Mouse (Mus musculus): ENCODE measurements around the gene Hacl1. TPM values are rescaled to one million over a fixed set of nuclear protein-coding genes. Genes with fewer than 3 reads are reported as not detected.

Gene Hacl1
- polyA plus RNA-seq, 1 experiment from 2014 or later: 12.3 TPM

DNA sequence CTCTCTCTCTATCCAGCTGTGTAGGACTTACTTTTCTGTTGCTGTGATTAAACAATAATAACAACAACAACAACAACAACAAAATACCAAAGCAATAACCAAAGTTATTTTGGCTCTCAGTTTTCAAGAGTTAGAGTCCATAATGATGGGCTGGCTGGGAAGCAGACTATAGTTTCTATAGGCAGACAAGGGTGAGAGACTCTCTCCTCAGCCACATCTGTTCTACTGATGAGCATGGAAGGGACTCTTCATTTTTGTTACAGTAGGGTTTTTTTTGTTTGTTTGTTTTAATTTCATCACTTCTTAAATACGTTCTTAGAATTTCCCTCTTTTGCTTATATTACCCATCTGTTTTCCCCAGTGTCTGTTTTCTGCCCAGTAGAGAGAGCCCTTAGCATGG lies 11.5 kb upstream of the Hacl1 start:
- DNase-seq (ENCODE audit: low spot score) (no peak), ATAC-seq (replicated peaks; ENCODE audit: insufficient number of reproducible peaks, low FRiP score, low TSS enrichment, low read depth) (no peak)

DNA sequence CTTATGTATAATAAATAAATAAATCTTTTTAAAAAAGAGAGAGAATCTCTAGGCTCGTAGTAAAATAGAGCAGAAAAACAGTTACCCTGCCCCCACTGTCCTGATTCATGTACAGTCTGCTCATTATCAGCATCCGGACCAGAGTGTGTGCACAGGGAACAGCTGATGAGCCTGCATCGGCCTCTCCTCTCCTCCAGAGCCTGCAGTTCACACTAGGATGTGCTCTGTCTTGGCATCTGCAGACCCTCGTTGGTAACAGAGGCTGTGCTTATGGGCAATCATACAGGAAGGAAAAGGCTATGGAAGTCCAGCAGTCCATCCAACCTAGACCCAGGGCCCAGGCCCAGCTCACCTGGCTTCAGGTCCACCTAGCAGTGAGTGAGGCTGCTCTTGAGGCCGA lies 11.0 kb upstream of the Hacl1 start:
- no peak overlapping the region for H3K9ac ChIP-seq (replicated peaks; ENCODE audit: low read length)
- 67% methylated on average over 5 of the region's 5 CpGs for WGBS
- H3K9me3 ChIP-seq (replicated peaks; ENCODE audit: control insufficient read depth, low read length): no peaks in the 10 kb centered on the region
- ATAC-seq (replicated peaks; ENCODE audit: insufficient number of reproducible peaks, low FRiP score, low TSS enrichment, low read depth) (no peak), DNase-seq (ENCODE audit: low spot score) (no peak)
- H3K4me3 ChIP-seq (ENCODE audit: low read depth, low read length): no peak overlapping the region
- no peak overlapping the region for H3K4me2 ChIP-seq (ENCODE audit: low read depth, low read length)
- no peaks in the 10 kb centered on the region for H3K36me3 ChIP-seq (replicated peaks; ENCODE audit: control insufficient read depth, insufficient read depth, low read depth, low read length)
- H3K27ac ChIP-seq (replicated peaks; ENCODE audit: low read depth, low read length): no peak overlapping the region
- no peaks in the 10 kb centered on the region for H3K4me1 ChIP-seq (ENCODE audit: control insufficient read depth, insufficient read depth, low read length)
- H3K27me3 ChIP-seq (ENCODE audit: control insufficient read depth, insufficient read depth, low read length): no peaks in the 10 kb centered on the region

More for the DNA sequence above, 11.5 kb upstream of the Hacl1 start:
- 80% methylated on average over 1 of the region's 1 CpGs for WGBS
- Histone ChIP-seq H3K27ac (replicated peaks; ENCODE audit: low read depth, low read length) (no peak overlapping the region), H3K36me3 (replicated peaks; ENCODE audit: control insufficient read depth, insufficient read depth, low read depth, low read length) (no peaks in the 10 kb centered on the region), H3K4me3 (ENCODE audit: low read depth, low read length) (no peak overlapping the region), H3K9me3 (replicated peaks; ENCODE audit: control insufficient read depth, low read length) (no peaks in the 10 kb centered on the region), H3K4me2 (ENCODE audit: low read depth, low read length) (no peak overlapping the region), H3K27me3 (ENCODE audit: control insufficient read depth, insufficient read depth, low read length) (no peaks in the 10 kb centered on the region), H3K9ac (replicated peaks; ENCODE audit: low read length) (no peak overlapping the region), H3K4me1 (ENCODE audit: control insufficient read depth, insufficient read depth, low read length) (no peaks in the 10 kb centered on the region)

DNA sequence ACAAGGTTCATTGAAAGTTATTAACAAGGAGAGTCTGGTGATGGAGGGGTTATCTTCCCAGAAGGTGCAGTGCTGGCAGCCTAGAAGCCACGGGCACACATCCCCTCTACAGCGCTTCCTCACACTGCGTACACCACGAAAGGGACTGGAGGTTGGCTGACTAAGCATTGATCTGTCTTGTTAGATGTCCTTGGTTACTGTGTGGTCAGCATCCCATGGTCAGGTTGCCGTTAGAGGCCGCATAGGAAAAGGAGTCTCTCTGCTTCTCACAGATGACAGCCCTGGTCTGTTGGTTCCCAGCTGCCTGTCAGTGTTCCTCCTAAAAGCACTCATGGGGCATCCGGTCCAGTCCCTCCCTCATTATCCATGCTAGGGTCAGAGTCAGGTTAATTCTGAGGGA lies 10.1 kb upstream of the Hacl1 start:
- Histone ChIP-seq H3K27me3 (ENCODE audit: control insufficient read depth, insufficient read depth, low read length) (no peaks in the 10 kb centered on the region), H3K9ac (replicated peaks; ENCODE audit: low read length) (no peak overlapping the region), H3K4me3 (ENCODE audit: low read depth, low read length) (no peak overlapping the region), H3K4me2 (ENCODE audit: low read depth, low read length) (no peak overlapping the region), H3K27ac (replicated peaks; ENCODE audit: low read depth, low read length) (no peak overlapping the region), H3K36me3 (replicated peaks; ENCODE audit: control insufficient read depth, insufficient read depth, low read depth, low read length) (no peaks in the 10 kb centered on the region), H3K4me1 (ENCODE audit: control insufficient read depth, insufficient read depth, low read length) (no peaks in the 10 kb centered on the region), H3K9me3 (replicated peaks; ENCODE audit: control insufficient read depth, low read length) (no peaks in the 10 kb centered on the region)
- DNase-seq (ENCODE audit: low spot score) (no peak), ATAC-seq (replicated peaks; ENCODE audit: insufficient number of reproducible peaks, low FRiP score, low TSS enrichment, low read depth) (no peak)
- 83% methylated on average over 7 of the region's 7 CpGs for WGBS

DNA sequence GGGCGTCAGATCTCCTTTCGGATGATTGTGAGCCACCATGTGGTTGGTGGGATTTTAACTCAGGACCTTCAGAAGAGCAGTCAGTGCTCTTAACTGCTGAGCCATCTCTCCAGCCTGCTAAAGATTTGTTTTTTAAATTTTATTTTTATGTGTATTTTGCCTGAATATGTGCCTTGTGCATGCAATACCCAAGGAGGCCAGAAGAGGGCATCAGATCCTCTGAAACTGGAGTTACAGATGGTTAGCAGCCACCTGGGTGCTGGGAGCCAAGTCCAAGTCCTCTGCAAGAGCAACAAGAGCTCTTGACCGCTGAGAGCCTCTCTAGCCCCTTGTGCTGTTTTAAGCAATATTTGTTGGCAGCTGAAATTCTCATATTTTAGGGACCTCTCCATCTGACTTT lies 9.3 kb upstream of the Hacl1 start:
- Histone ChIP-seq H3K27ac (replicated peaks; ENCODE audit: low read depth, low read length) (no peak overlapping the region), H3K36me3 (replicated peaks; ENCODE audit: control insufficient read depth, insufficient read depth, low read depth, low read length) (no peaks in the 10 kb centered on the region), H3K4me3 (ENCODE audit: low read depth, low read length) (no peak overlapping the region), H3K9me3 (replicated peaks; ENCODE audit: control insufficient read depth, low read length) (no peaks in the 10 kb centered on the region), H3K27me3 (ENCODE audit: control insufficient read depth, insufficient read depth, low read length) (no peaks in the 10 kb centered on the region), H3K9ac (replicated peaks; ENCODE audit: low read length) (no peak overlapping the region), H3K4me1 (ENCODE audit: control insufficient read depth, insufficient read depth, low read length) (no peaks in the 10 kb centered on the region), H3K4me2 (ENCODE audit: low read depth, low read length) (no peak overlapping the region)
- WGBS: 95% methylated on average over 3 of the region's 3 CpGs
- ATAC-seq (replicated peaks; ENCODE audit: insufficient number of reproducible peaks, low FRiP score, low TSS enrichment, low read depth): no peak
- DNase-seq (ENCODE audit: low spot score): no peak

DNA sequence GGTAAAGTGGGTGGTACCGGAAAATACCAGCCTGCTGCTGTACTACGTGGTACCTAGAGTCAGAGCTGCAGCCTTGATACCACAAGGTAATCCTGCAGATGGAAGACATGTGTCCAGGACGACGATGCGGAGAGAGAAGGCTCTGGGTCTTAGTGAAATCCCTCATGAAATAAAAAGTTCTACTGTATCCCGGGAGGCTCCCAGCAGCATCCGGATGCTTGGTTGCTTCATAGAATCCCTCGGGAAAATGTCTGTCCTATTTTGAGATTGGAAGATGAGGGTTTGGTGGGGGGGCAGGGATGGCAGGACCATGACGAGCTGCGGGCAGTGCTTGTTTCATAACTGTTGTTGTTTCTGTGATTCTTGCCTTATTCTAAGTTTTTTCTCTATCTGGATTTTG lies 6.9 kb upstream of the Hacl1 start:
- Histone ChIP-seq H3K9ac (replicated peaks; ENCODE audit: low read length) (no peak overlapping the region), H3K27ac (replicated peaks; ENCODE audit: low read depth, low read length) (no peak overlapping the region), H3K4me1 (ENCODE audit: control insufficient read depth, insufficient read depth, low read length) (no peaks in the 10 kb centered on the region), H3K4me3 (ENCODE audit: low read depth, low read length) (no peak overlapping the region), H3K36me3 (replicated peaks; ENCODE audit: control insufficient read depth, insufficient read depth, low read depth, low read length) (no peaks in the 10 kb centered on the region), H3K4me2 (ENCODE audit: low read depth, low read length) (no peak overlapping the region), H3K9me3 (replicated peaks; ENCODE audit: control insufficient read depth, low read length) (no peaks in the 10 kb centered on the region), H3K27me3 (ENCODE audit: control insufficient read depth, insufficient read depth, low read length) (no peaks in the 10 kb centered on the region)
- WGBS: 87% methylated on average over 10 of the region's 10 CpGs
- ATAC-seq (replicated peaks; ENCODE audit: insufficient number of reproducible peaks, low FRiP score, low TSS enrichment, low read depth): no peak
- DNase-seq (ENCODE audit: low spot score): no peak

DNA sequence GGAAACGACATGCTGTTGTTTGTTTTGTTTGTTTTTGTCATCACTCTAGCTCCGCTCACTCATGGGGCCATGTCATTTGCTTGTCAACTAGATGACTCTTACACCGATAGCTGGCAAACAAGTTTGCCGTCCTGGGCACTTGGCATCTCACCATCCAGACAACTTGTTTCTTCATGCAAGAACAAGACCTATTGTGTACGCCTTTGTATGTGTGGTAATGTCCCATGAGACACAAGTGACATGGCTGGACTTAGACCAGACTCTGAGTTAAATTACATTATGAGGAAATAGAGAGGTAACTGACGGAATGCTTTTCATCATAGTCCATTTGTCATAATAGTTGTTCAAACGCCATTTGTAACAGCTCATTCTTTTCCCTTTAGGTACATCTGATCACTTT lies 4.8 kb upstream of the Hacl1 start:
- no peak overlapping the region for H3K4me3 ChIP-seq (ENCODE audit: low read depth, low read length)
- no peaks in the 10 kb centered on the region for H3K4me1 ChIP-seq (ENCODE audit: control insufficient read depth, insufficient read depth, low read length)
- 88% methylated on average over 7 of the region's 7 CpGs for WGBS
- H3K9ac ChIP-seq (replicated peaks; ENCODE audit: low read length): no peak overlapping the region
- DNase-seq (ENCODE audit: low spot score): no peak
- H3K4me2 ChIP-seq (ENCODE audit: low read depth, low read length): no peak overlapping the region
- no peaks in the 10 kb centered on the region for H3K36me3 ChIP-seq (replicated peaks; ENCODE audit: control insufficient read depth, insufficient read depth, low read depth, low read length)
- H3K9me3 ChIP-seq (replicated peaks; ENCODE audit: control insufficient read depth, low read length): no peaks in the 10 kb centered on the region
- no peak overlapping the region for H3K27ac ChIP-seq (replicated peaks; ENCODE audit: low read depth, low read length)
- no peak for ATAC-seq (replicated peaks; ENCODE audit: insufficient number of reproducible peaks, low FRiP score, low TSS enrichment, low read depth)
- no peaks in the 10 kb centered on the region for H3K27me3 ChIP-seq (ENCODE audit: control insufficient read depth, insufficient read depth, low read length)

DNA sequence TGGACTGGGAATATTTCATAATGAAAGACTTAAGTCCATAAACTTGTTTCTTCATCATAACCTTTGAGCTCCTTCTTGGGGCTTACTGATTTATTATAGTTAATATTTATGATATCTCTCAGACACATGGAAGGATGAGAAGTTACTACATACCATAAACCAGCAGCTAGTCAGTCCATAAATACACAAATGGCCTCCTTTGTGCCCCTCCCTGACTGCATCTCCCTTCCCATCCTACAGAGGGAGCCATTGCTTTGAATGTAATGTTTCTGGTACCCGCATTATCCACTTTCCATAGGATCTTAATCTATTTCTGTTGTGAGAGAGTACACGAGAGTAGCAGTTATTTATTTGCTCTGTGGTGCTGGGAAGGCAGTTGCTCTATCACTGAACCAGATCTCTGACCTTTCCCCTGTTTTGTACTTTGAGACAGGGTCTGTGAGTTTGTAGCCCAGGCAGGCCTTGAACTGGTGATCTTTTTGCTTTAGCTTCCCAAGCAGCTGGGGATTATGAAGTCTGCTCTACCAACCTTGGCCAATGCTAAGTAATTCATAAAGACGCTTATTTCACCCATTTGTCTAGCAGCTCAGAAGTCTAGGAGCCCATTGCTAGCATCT lies 4.0 kb upstream of the Hacl1 start:
- peak; percentile 42 for DNase-seq (ENCODE audit: low spot score)

DNA sequence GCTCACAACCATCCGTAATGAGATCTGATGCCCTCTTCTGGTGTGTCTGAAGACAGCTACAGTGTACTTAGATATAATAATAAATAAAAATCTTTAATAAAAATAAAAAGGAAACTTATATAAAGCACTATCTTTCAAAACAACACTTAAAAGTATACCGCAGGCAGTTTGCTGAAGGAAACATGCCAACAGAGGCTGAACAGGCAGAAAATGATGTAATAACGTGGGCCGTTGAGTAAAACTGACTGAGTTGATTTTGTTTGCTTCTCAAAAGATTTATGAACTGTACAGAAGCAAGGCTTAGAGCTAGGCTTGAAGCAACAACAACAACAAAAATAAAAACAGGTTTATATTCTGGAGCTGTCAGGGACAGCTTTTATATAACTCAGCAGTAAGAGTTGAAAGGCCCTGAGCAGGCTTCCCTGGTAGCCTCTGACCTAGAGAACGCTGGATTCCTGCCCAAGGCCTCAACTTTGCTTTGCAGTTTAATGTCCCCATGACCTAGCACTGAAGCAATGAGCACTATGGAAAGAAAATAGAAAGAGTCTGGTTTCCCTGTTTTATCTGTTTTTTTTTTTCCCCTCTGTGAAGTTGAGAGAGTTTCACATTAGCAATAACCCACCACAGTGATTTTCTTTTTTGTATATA lies 3.2 kb upstream of the Hacl1 start:
- DNase-seq (ENCODE audit: low spot score) (no peak), ATAC-seq (replicated peaks; ENCODE audit: insufficient number of reproducible peaks, low FRiP score, low TSS enrichment, low read depth) (no peak)
- Histone ChIP-seq H3K4me3 (ENCODE audit: low read depth, low read length) (no peak overlapping the region), H3K4me1 (ENCODE audit: control insufficient read depth, insufficient read depth, low read length) (no peaks in the 10 kb centered on the region), H3K36me3 (replicated peaks; ENCODE audit: control insufficient read depth, insufficient read depth, low read depth, low read length) (no peaks in the 10 kb centered on the region), H3K4me2 (ENCODE audit: low read depth, low read length) (no peak overlapping the region), H3K9me3 (replicated peaks; ENCODE audit: control insufficient read depth, low read length) (no peaks in the 10 kb centered on the region), H3K27me3 (ENCODE audit: control insufficient read depth, insufficient read depth, low read length) (no peaks in the 10 kb centered on the region), H3K9ac (replicated peaks; ENCODE audit: low read length) (no peak overlapping the region), H3K27ac (replicated peaks; ENCODE audit: low read depth, low read length) (no peak overlapping the region)
- WGBS: 85% methylated on average over 5 of the region's 5 CpGs

More for the DNA sequence above, 4.0 kb upstream of the Hacl1 start:
- Histone ChIP-seq H3K4me1 (ENCODE audit: control insufficient read depth, insufficient read depth, low read length) (no peaks in the 10 kb centered on the region), H3K9ac (replicated peaks; ENCODE audit: low read length) (no peak overlapping the region), H3K27ac (replicated peaks; ENCODE audit: low read depth, low read length) (no peak overlapping the region), H3K36me3 (replicated peaks; ENCODE audit: control insufficient read depth, insufficient read depth, low read depth, low read length) (no peaks in the 10 kb centered on the region), H3K27me3 (ENCODE audit: control insufficient read depth, insufficient read depth, low read length) (no peaks in the 10 kb centered on the region), H3K4me2 (ENCODE audit: low read depth, low read length) (no peak overlapping the region), H3K4me3 (ENCODE audit: low read depth, low read length) (no peak overlapping the region), H3K9me3 (replicated peaks; ENCODE audit: control insufficient read depth, low read length) (no peaks in the 10 kb centered on the region)
- ATAC-seq (replicated peaks; ENCODE audit: insufficient number of reproducible peaks, low FRiP score, low TSS enrichment, low read depth): no peak
- WGBS: 61% methylated on average over 3 of the region's 3 CpGs
